Mouse (Mus musculus): ENCODE measurements around the gene Irx1. TPM values are rescaled to one million over a fixed set of nuclear protein-coding genes. Genes with fewer than 3 reads are reported as not detected.

The Irx1 gene
- total RNA-seq (2021) = not detected
- long read RNA-seq, experiment 1 = 0 reads
- long read RNA-seq, experiment 2 = 0 reads

DNA sequence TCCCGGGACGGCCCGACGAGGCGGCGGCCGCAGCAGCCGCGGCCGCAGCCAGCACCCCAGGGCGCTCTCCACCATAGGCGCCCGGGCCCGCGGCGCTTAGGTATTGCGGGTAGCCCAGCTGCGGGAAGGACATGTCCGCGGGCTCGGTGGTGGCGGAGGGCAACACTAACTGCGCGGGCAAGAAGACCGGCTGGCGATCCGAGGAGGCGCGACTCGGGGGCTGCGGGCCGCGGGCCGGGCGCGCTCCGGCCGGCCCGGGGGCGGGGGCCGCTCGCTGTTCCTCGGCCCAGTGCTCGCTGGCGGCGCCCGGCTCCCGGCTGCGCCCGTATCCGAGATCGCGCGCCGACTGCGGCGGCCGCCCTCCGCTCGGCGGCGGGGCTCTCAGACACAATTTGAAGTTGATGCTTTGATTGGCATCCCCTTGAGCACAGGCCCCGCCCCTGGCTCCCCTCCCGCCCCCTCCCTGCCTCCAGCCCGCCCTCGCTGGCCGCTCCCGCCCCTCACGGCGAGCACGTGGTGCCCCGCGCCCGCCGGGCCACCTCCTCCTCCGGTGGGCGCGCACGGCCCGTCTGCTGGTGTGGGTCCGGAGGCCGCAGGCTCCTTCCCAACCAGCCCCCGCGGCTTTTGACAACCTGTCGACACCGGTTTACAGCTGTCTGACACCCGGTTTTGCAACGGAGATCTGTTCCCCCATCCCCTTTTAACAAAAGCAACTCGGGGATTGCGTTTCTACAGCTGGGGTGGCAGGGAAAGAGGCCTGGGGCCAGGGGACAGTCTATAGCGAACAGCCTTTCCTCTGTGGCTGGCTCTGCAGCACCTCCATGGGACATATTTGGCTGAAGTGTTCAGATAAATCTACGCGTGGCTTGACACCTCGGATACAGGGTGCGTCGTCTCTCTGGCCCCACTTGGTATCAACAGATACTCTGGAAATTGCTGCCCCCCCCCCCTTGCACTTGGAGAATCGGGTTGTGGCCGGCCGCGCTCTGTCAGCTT is at the start of gene Irx1:
TSS of gene Irx1 (minus strand) at position 368 of the 996 bp plus-strand sequence.
- no peak for DNase-seq
- intact Hi-C loops (cut with DNase I) = loop anchor here (10.0 kb wide), 1 partner anchor 661 kb away; the partner anchor contains the start of gene Irx2

- intact Hi-C loops (cut with DNase I) = no loop called here
- DNase-seq = no peak
Measured at GRCm38 (mm10) chr13:71979932-71980655, 16.6 kb upstream of the Irx1 start.

- intact Hi-C loops (cut with DNase I) = no loop called here
- DNase-seq = no peak
Measured at GRCm38 (mm10) chr13:71975753-71976152, 12.2 kb upstream of the Irx1 start.

DNA sequence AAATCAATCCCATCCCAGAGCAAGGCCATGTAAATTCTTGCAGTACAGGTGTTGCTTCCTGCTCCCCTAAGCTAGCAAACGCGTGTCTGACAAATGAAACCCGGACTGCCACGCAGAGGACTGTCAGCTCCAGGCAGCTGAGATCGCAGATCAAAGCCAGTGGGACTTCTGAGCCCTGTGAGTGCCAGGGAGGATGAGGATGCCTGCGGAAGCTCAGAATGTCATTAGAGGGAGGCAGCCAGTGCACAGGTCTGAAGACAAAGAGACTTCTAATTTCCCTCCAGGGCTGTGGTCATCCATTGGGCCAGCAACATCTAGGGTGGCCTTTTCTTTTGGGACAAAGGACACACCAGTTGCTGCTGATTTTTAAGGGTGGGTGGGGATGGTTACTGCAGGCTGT is 4.8 kb upstream of the Irx1 start:
- intact Hi-C loops (cut with DNase I) = loop anchor here (10.0 kb wide), 1 partner anchor 657 kb away; the partner anchor contains the start of gene Irx2
- no peak for DNase-seq

GRCm38 (mm10) chr13:71967341-71968250 is 4.1 kb upstream of the Irx1 start:
- intact Hi-C loops (cut with DNase I) = loop anchor here (10.0 kb wide), 1 partner anchor 657 kb away; the partner anchor contains the start of gene Irx2
- DNase-seq = no peak

- no peak for DNase-seq
- intact Hi-C loops (cut with DNase I) = loop anchor here (10.0 kb wide), 1 partner anchor 658 kb away; the partner anchor contains the start of gene Irx2
Measured at GRCm38 (mm10) chr13:71966631-71967030, 3.1 kb upstream of the Irx1 start.

- intact Hi-C loops (cut with DNase I) = loop anchor here (10.0 kb wide), 1 partner anchor 660 kb away; the partner anchor contains the start of gene Irx2
- no peak for DNase-seq
Measured at GRCm38 (mm10) chr13:71964366-71964765, 843 bp upstream of the Irx1 start.

GRCm38 (mm10) chr13:71962661-71963355 is 715 bp downstream of the Irx1 start:
- DNase-seq = no peak
- intact Hi-C loops (cut with DNase I) = loop anchor here (10.0 kb wide), 1 partner anchor 662 kb away; the partner anchor contains the start of gene Irx2

DNA sequence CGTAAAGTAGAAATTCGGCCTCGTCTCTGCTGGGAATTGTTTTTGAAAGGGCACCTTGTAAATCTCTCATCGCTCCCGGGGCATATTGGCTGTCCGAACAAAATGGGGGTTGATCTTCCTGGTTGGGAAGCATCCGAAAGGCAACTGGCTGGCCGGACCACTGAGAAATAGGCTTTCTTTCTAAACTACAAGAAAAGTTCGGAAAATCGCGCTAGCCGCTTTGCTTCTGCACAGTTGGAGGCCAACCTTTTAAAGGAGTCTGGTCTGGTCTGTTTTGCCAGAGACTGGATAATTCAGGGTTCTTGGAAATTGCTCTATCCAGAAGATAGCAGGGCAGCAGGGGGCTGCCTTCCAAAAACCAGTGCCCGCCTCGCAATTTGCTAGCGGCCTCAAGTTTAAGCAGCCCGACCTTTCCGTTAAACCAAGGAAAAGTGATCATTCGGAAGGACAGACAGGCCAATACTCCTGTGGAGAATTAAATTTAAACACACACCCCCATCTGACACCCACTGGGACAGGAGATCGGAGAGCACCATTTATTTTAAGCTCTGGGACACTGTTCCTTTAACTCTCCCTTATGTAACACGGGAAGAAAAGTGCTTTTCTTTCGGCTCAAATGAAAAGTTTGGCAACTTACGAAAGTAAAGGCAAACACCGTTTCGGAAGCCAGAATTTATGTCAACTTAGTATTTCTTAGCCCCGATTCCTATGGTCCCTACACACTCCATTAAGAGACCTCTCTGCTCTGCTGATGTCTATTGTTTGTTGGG is 1.4 kb downstream of the Irx1 start:
- DNase-seq = no peak
- intact Hi-C loops (cut with DNase I) = loop anchor here (10.0 kb wide), 1 partner anchor 663 kb away; the partner anchor contains the start of gene Irx2

DNA sequence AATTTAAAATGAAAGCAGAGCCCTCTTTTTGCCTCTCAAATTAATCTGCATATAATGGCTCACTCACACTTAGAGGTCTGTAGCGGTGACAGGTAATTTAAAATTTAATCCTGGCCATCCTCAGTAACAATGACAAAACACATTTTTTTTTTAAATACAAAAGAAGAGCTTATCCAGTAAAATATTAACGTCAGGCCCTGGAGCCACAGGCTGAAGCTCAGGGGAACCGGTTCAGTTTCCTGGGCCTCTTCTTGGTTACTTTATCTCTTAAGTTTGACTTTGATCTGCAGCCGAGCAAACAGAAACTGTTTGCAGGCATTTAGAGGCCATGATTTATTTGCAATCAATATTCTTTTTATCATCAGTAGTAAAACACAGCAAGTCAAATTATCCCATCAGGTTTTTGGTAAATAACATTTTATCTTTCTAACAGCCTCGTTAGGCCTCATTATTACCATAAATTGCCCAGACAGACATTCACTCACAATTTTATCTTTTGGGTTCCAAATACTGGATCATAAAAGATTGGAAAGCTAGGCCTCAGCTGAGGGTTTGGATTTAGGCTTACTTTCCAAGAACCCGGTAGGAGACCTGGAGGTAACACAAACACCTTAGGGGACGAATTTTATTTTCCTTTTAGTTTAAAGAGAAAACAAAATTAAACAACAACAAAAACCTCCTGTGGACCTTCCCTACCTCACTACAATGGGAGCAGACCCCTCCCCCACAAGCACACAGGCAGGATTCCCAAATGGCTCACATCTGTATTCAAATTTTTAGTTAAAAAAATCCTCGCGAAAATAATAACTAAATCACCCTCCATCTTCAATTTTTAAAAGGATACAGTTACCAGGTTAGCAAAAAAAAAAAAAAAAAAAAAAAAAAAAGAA is 2.4 kb downstream of the Irx1 start:
- no peak for DNase-seq
- intact Hi-C loops (cut with DNase I) = loop anchor here (10.0 kb wide), 1 partner anchor 664 kb away; the partner anchor contains the start of gene Irx2

- no peak for DNase-seq
- intact Hi-C loops (cut with DNase I) = loop anchor here (10.0 kb wide), 1 partner anchor 665 kb away; the partner anchor contains the start of gene Irx2
Measured at GRCm38 (mm10) chr13:71960277-71960672, 3.2 kb downstream of the Irx1 start.

GRCm38 (mm10) chr13:71959361-71960276 is 3.9 kb downstream of the Irx1 start:
- intact Hi-C loops (cut with DNase I) = loop anchor here (10.0 kb wide), 1 partner anchor 665 kb away; the partner anchor contains the start of gene Irx2
- DNase-seq = no peak

DNA sequence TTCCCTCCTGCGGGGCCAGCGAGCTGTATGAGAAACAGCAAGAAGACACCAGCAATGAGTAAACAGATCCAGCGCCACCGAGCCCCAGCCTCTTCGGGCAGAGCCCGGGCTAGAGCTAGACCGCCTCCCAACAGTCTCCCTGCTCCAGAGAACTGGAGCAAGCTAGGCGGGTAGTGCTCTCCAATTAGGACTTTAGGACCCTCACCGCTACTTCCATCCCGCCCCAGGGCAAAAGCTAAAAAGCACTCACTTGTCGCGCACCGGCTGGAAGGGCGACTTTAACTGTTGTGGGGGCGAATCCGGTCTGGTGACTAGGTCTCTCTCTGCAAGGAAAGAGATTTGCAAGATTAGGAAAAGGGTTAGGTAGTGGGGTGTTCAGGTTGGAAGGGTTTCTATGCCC is 4.9 kb downstream of the Irx1 start:
- intact Hi-C loops (cut with DNase I) = no loop called here
- DNase-seq = no peak

- intact Hi-C loops (cut with DNase I) = no loop called here
Measured at GRCm38 (mm10) chr13:71957811-71958351, 5.6 kb downstream of the Irx1 start.

DNA sequence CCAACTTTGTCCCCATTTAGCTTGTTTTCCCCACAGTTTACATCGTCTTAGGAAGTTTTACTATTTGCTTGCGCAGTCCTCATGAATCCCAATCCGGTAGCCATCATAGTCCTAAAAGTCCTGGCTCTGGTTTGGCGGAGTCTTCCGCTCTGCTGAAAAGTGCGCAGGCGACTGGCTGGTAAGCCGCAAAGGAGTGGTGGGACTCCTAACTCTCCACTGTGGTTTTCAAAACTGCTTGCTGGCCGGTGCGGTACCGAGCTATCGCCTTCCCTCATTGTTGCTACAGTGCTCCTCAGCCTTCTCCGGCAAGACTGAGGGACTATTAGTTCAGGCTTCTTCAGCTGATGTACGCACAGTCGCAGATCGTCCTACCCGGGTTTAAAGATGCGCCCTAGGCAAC is 6.4 kb downstream of the Irx1 start:
- intact Hi-C loops (cut with DNase I) = no loop called here
- no peak for DNase-seq

More at GRCm38 (mm10) chr13:71957811-71958351, 5.6 kb downstream of the Irx1 start:
- DNase-seq = no peak

DNA sequence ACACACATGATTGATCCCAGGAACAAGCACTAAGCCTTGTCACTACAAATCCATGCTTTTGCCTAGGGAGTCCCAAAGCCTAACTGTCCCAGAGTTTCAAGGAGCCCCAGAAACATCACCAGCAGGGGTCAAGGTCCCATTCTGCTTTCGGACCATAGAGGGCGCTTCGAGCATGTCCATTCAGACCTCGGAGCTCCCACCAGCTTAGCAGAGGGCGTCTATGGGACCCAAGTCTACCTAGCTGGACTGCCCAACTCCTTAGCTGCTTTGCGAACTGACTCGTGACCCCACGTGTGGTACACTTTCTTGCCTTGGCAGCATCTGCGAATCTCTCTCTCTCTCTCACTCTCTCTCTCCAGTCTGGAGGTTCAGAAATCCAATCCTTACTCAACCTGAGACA is 7.0 kb downstream of the Irx1 start:
- no peak for DNase-seq
- intact Hi-C loops (cut with DNase I) = no loop called here
